Mouse (Mus musculus): ENCODE measurements around the gene Gm364. TPM values are rescaled to one million over a fixed set of nuclear protein-coding genes. Genes with fewer than 3 reads are reported as not detected.

Gm364 gene
- polyA plus RNA-seq, 1 experiment from 2014 or later: not detected

GRCm38 (mm10) chrX:57433897-57434296 is 24.9 kb downstream of the Gm364 start:
- Histone ChIP-seq H3K4me3 (ENCODE audit: low read depth, low read length) (no peak overlapping the region), H3K9me3 (ENCODE audit: low read depth, low read length) (no peaks in the 10 kb centered on the region), H3K36me3 (ENCODE audit: insufficient read depth) (no peaks in the 10 kb centered on the region), H3K9ac (no peak overlapping the region), H3K4me2 (no peak overlapping the region), H3K4me1 (ENCODE audit: insufficient read depth) (no peaks in the 10 kb centered on the region), H3K27me3 (ENCODE audit: insufficient read depth, low read length) (no peaks in the 10 kb centered on the region), H3K27ac (ENCODE audit: low read depth) (no peak overlapping the region)
- DNase-seq (no peak), ATAC-seq (ENCODE audit: insufficient read depth) (no peak)
- WGBS: 91% methylated on average over 2 of the region's 2 CpGs
- no peak for TF ChIP-seq CTCF (IDR thresholded peaks at IDR 0.05; ENCODE audit: low read depth)

- H3K4me2 ChIP-seq: peak within 1 kb of the TSS; percentile 50
- H3K27me3 ChIP-seq (ENCODE audit: insufficient read depth, low read length): peaks cover 20% of the 10 kb centered on the region; the same call in 1 of the 2 replicates
- 6% methylated on average over 23 of the region's 28 CpGs for WGBS
These were observed 94.7 kb downstream of the Gm364 start, which contains the start of gene Gpr101 for GRCm38 (mm10) chrX:57503634-57504033. Gpr101 (minus strand) TSS chrX:57503757.

GRCm38 (mm10) chrX:57506247-57506646 is 97.3 kb downstream of the Gm364 start:
- no peaks in the 10 kb centered on the region for H3K9me3 ChIP-seq (ENCODE audit: low read depth, low read length)
- 55% methylated on average over 1 of the region's 1 CpGs for WGBS
- H3K4me1 ChIP-seq (ENCODE audit: insufficient read depth): no peaks in the 10 kb centered on the region
- DNase-seq (no peak), ATAC-seq (ENCODE audit: insufficient read depth) (no peak)
- no peak for TF ChIP-seq CTCF (IDR thresholded peaks at IDR 0.05; ENCODE audit: low read depth)
- no peak overlapping the region for H3K9ac ChIP-seq
- H3K4me3 ChIP-seq (ENCODE audit: low read depth, low read length): no peak overlapping the region
- H3K27ac ChIP-seq (ENCODE audit: low read depth): no peak overlapping the region
- H3K27me3 ChIP-seq (ENCODE audit: insufficient read depth, low read length): peaks cover 20% of the 10 kb centered on the region; the same call in 1 of the 2 replicates
- no peak overlapping the region for H3K4me2 ChIP-seq
- H3K36me3 ChIP-seq (ENCODE audit: insufficient read depth): no peaks in the 10 kb centered on the region

More at GRCm38 (mm10) chrX:57503634-57504033, 94.7 kb downstream of the Gm364 start, which contains the start of gene Gpr101:
- no peak; the same call in 1 of the 2 replicates for ATAC-seq (ENCODE audit: insufficient read depth)
- DNase-seq: peak; percentile 15
- Histone ChIP-seq H3K9me3 (ENCODE audit: low read depth, low read length) (no peaks in the 10 kb centered on the region), H3K27ac (ENCODE audit: low read depth) (no peak within 1 kb of the TSS), H3K36me3 (ENCODE audit: insufficient read depth) (no peaks in the 10 kb centered on the region), H3K9ac (no peak within 1 kb of the TSS), H3K4me1 (ENCODE audit: insufficient read depth) (no peaks in the 10 kb centered on the region), H3K4me3 (ENCODE audit: low read depth, low read length) (peak within 1 kb of the TSS; percentile 9; the same call in 1 of the 2 replicates)
- no peak for TF ChIP-seq CTCF (IDR thresholded peaks at IDR 0.05; ENCODE audit: low read depth)

GRCm38 (mm10) chrX:57521117-57522095 is 112.5 kb downstream of the Gm364 start:
- no peak overlapping the region for H3K27ac ChIP-seq (ENCODE audit: low read depth)
- 34% methylated on average over 28 of the region's 28 CpGs for WGBS
- H3K4me1 ChIP-seq (ENCODE audit: insufficient read depth): no peaks in the 10 kb centered on the region
- peak; percentile 12; the same call in 1 of the 2 replicates for TF ChIP-seq CTCF (IDR thresholded peaks at IDR 0.05; ENCODE audit: low read depth)
- no peaks in the 10 kb centered on the region for H3K36me3 ChIP-seq (ENCODE audit: insufficient read depth)
- H3K4me2 ChIP-seq: no peak overlapping the region
- no peak overlapping the region for H3K9ac ChIP-seq
- no peak overlapping the region for H3K4me3 ChIP-seq (ENCODE audit: low read depth, low read length)
- no peaks in the 10 kb centered on the region for H3K27me3 ChIP-seq (ENCODE audit: insufficient read depth, low read length)
- no peaks in the 10 kb centered on the region for H3K9me3 ChIP-seq (ENCODE audit: low read depth, low read length)
- no peak for DNase-seq
- no peak for ATAC-seq (ENCODE audit: insufficient read depth)

Other genes with a start within 250 kb of the Gm364 start
- not detected in 2 replicates for gene Cd40lg, start 197.0 kb upstream of the Gm364 start, polyA plus RNA-seq (2014; fragmentation: Nextera tagmentation; extraction: Ambion mirVana)
- gene Arhgef6, start 70.4 kb upstream of the Gm364 start, polyA plus RNA-seq (2014; fragmentation: Nextera tagmentation; extraction: Ambion mirVana): 19.4 and 27.9 TPM in 2 replicates
- gene Rbmx, start 16.1 kb upstream of the Gm364 start, polyA plus RNA-seq (2014; fragmentation: Nextera tagmentation; extraction: Ambion mirVana): 156 and 165 TPM in 2 replicates
- gene Gpr101, start 94.6 kb downstream of the Gm364 start, polyA plus RNA-seq (2014; fragmentation: Nextera tagmentation; extraction: Ambion mirVana): not detected in 2 replicates